In the genomic region with DNA sequence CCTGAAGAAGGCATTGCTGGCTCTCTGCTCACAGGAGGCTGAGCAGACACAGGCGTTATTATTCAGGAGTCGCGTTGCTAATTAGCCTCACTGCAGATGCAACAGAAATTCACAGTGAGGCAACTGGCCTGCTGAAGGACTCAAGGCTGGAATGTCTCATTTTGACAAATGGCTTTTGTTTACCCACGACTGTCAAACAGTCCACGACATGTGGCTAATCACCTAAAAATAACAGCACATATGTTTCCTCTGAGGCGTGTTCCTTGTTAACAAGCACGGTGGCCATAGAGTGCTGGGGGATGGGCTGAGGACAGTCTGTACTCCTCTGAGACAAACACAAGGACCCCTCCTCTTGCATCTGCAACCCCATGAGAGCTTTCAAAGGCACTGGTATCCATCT, we compare ENCODE assay signal across 12 mouse cellular contexts. TPM values are rescaled to one million over a fixed set of nuclear protein-coding genes. Genes with fewer than 3 reads are reported as not detected.
DNase-seq lines count a peak whose midpoint lies in the region; ATAC-seq and TF ChIP-seq lines count a peak whose summit lies in the region.
"Had no signal": no experiment of that assay in that cellular context is flagged by ENCODE, and none has a peak within 500 bp of the region (broad histone marks: within the 10 kb centered on the region; RNA-seq: fewer than 3 reads in every experiment).

No protein-coding gene starts in this region.

- DNase-seq in layer of hippocampus, adult 2 months (ENCODE audit: low spot score in 2 of 2), result no peak
- no peak for DNase-seq in layer of hippocampus, postnatal 10 days (ENCODE audit: low spot score in 2 of 2)
- peak; percentile 66 to 69 for DNase-seq in spleen, postnatal 36 days (ENCODE audit: low spot score in 2 of 2)
- no peak for DNase-seq in spleen, adult 12 weeks (ENCODE audit: low spot score)
- peak; percentile 24 for DNase-seq in splenic B cell, adult 2 months (ENCODE audit: low read depth, low spot score)
- DNase-seq in kidney, postnatal 4 days, result no peak
- DNase-seq in thymus, postnatal 0 days (ENCODE audit: low spot score), result no peak
- DNase-seq: gastrocnemius, adult 2 months had no signal

- peaks cover 14% of the 10 kb centered on the region for H3K4me1 ChIP-seq in forebrain, embryonic 16.5 days (replicated peaks; ENCODE audit: control insufficient read depth, insufficient read depth, low read length)
- H3K4me1 ChIP-seq: liver, embryonic 12.5 days had no signal

- H3K4me3 ChIP-seq in layer of hippocampus, adult 2 months, result no peak overlapping the region
- H3K4me3 ChIP-seq in forebrain, embryonic 16.5 days (replicated peaks; ENCODE audit: low read length), result no peak overlapping the region
- H3K4me3 ChIP-seq: gastrocnemius, adult 2 months; heart, embryonic 15.5 days; kidney, embryonic 15.5 days; liver, embryonic 12.5 days had no signal

- H3K4me2 ChIP-seq in forebrain, embryonic 16.5 days (ENCODE audit: low read length), result no peak overlapping the region
- H3K4me2 ChIP-seq: heart, embryonic 15.5 days; kidney, embryonic 15.5 days; liver, embryonic 12.5 days had no signal

- H3K27ac ChIP-seq in layer of hippocampus, adult 2 months, result peak overlapping the region; percentile 43; the same call in 1 of the 2 replicates
- peak overlapping the region; percentile 35 for H3K27ac ChIP-seq in forebrain, embryonic 16.5 days (ENCODE audit: low read length)
- H3K27ac ChIP-seq: gastrocnemius, adult 2 months; heart, embryonic 15.5 days; kidney, embryonic 15.5 days; liver, embryonic 12.5 days had no signal

- no peaks in the 10 kb centered on the region for H3K9me3 ChIP-seq in forebrain, embryonic 16.5 days (ENCODE audit: control insufficient read depth, low read length)
- H3K9me3 ChIP-seq: heart, embryonic 15.5 days; kidney, embryonic 15.5 days; liver, embryonic 12.5 days had no signal

- TF ChIP-seq CTCF in layer of hippocampus, adult 2 months (conservative IDR thresholded peaks at IDR 0.05), result no peak

- no peaks in the 10 kb centered on the region for H3K36me3 ChIP-seq in forebrain, embryonic 16.5 days (ENCODE audit: control insufficient read depth, insufficient read depth)
- H3K36me3 ChIP-seq in splenic B cell, adult 2 months (ENCODE audit: control insufficient read depth, insufficient read depth, low read length, poor library complexity, severe bottlenecking), result no peaks in the 10 kb centered on the region
- H3K36me3 ChIP-seq: heart, embryonic 15.5 days; kidney, embryonic 15.5 days; liver, embryonic 12.5 days had no signal

- H3K27me3 ChIP-seq in forebrain, embryonic 16.5 days (replicated peaks; ENCODE audit: control insufficient read depth, insufficient read depth, low read length), result no peaks in the 10 kb centered on the region
- no peaks in the 10 kb centered on the region for H3K27me3 ChIP-seq in splenic B cell, adult 2 months (ENCODE audit: control insufficient read depth, insufficient read depth, low read length, poor library complexity, severe bottlenecking)
- H3K27me3 ChIP-seq: heart, embryonic 15.5 days; kidney, embryonic 15.5 days; liver, embryonic 12.5 days had no signal

- H3K9ac ChIP-seq in forebrain, embryonic 16.5 days (replicated peaks; ENCODE audit: low read depth, low read length), result no peak overlapping the region
- H3K9ac ChIP-seq: heart, embryonic 15.5 days; kidney, embryonic 15.5 days; liver, embryonic 12.5 days had no signal

- WGBS in forebrain, embryonic 16.5 days, result 2% methylated on average over 7 of the region's 7 CpGs

- peak; percentile 90 for ATAC-seq in forebrain, embryonic 16.5 days
- ATAC-seq: liver, embryonic 12.5 days had no signal

RNA-seq across cellular contexts. Expression of a gene that starts 41.1 kb away (rescaled TPM):
- 1,000 to 10,000 TPM; 1,009 to 1,066 TPM for total RNA-seq in layer of hippocampus, adult 2 months (2021)
- total RNA-seq in layer of hippocampus, postnatal 10 days (2021), result 100 to 1,000 TPM; 686 to 743 TPM
- 31.8 and 34.3 TPM in 2 replicates for polyA plus RNA-seq in forebrain, embryonic 16.5 days (2015; fragmentation: Nextera tagmentation; extraction: Ambion mirVana)
- 0.49 and 0.50 TPM in 2 replicates for polyA plus RNA-seq in thymus, postnatal 0 days (2015; fragmentation: Nextera tagmentation; extraction: Ambion mirVana)

RNA-seq across cellular contexts. Expression of a gene that starts 56.4 kb away (rescaled TPM):
- 10 to 100 TPM; 34.9 to 39.8 TPM for total RNA-seq in layer of hippocampus, adult 2 months (2021)
- total RNA-seq in layer of hippocampus, postnatal 10 days (2021), result 10 to 100 TPM; 44.7 TPM
- polyA plus RNA-seq in forebrain, embryonic 16.5 days (2015; fragmentation: Nextera tagmentation; extraction: Ambion mirVana), result 85.6 and 93.2 TPM in 2 replicates
- 90.2 and 91.4 TPM in 2 replicates for polyA plus RNA-seq in thymus, postnatal 0 days (2015; fragmentation: Nextera tagmentation; extraction: Ambion mirVana)

Comparison
In these comparisons a context has a peak if more than half of its experiments do, and no peak if none do; other contexts are left out.
1. DNase-seq: peak in spleen, postnatal 36 days (2 of 2) and splenic B cell, adult 2 months (single experiment); none in layer of hippocampus, adult 2 months (0 of 2), layer of hippocampus, postnatal 10 days (0 of 2), spleen, adult 12 weeks (single experiment), kidney, postnatal 4 days (0 of 2) and thymus, postnatal 0 days (single experiment).